Mouse (Mus musculus): ENCODE data around the gene Ppp1r3f. TPM values are rescaled to one million over a fixed set of nuclear protein-coding genes. Genes with fewer than 3 reads are reported as not detected.
A peak's percentile ranks its signal among the peaks of the same experiment; 100 is the strongest.

The Ppp1r3f gene
- 2.5 and 2.8 TPM in 2 replicates for polyA plus RNA-seq (2016; fragmentation: Nextera tagmentation; extraction: Ambion mirVana)

DNA sequence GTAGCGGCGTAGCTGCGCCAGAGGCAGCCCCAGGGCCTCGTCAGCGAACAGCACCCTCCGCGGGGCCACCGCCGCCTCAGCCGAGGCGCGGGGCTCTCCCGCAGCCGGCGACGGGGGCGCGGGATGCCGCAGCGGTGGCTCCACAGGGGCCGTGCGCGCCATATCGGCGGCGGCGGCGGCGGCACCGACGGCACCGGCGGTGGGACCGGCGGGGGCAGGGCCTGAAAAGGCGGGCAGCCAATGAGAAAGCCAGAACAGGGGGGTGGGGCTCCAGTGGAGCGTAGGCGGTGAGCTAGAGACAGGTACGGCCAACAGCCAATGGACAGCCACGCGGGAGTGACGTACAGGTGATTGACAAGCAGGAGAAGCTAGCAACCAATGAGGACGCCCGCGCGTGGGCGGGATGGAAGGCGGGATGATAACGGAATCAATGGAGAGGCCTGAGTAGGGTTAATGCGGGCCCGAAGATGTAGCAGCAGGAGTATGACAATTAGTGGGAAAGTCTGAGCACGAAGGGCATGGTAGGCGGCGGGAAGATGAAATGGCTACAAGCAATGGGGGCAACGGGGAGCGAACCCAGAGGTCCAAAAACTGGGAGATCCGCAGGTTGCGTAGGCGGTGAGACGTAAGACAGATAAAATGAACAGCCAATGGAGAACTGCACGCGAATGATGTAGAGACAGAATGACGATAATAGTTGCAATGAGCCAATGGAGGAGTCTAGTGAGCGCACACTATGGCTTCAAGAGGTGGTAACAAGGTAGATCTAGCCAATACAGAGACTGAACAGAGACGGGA is at the start of gene Ppp1r3f:
TSS of gene Ppp1r3f (minus strand) at position 197 of the 798 bp plus-strand sequence.
- Histone ChIP-seq H3K27me3 (ENCODE audit: insufficient read depth, poor library complexity, severe bottlenecking) (no peaks in the 10 kb centered on the region), H3K4me3 (peak within 1 kb of the TSS; percentile 63), H3K9me3 (peaks cover 17% of the 10 kb centered on the region), H3K27ac (peak within 1 kb of the TSS; percentile 95), H3K4me1 (replicated peaks) (peaks cover 23% of the 10 kb centered on the region), H3K36me3 (no peaks in the 10 kb centered on the region)
- WGBS: 20% methylated on average over 65 of the region's 65 CpGs
- peak; percentile 91 for DNase-seq (ENCODE audit: low spot score)

DNA sequence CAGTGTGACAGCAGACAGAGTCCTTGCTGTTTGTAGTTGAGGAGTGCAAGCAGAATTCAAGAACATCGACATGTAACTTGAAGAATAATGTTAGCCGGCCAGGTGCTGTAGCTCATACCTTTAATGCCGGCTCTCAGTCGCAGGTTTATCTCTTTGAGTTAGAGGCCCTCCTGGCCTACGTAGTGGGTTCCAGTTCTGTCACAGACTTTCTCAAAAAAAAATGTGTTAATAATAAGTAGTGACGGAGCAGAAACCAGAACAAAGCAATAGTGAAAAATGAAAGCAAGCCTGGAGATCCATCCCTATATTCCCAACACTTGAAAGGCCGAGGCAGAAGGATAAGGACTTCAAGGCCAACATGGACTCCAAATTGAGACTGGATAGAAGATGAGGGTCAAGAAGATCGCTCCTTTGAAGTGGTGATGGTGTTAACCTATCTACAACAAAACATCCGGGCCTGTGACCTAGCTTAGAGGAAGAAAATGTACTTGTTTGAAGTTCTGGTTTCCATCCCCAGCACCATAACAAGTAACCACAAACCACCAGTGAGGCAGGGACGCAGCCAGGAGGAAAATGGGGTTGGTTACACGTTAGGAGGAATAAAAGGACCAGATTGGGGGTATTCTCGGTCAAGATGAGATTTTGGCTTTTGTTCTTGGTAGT is 43.9 kb upstream of the Ppp1r3f start:
- H3K9me3 ChIP-seq: 0 out of 2 replicates have a peak, but pooled peaks cover 3% of the 10 kb centered on the region
- no peak for DNase-seq (ENCODE audit: low spot score)
- no peaks in the 10 kb centered on the region for H3K4me1 ChIP-seq (replicated peaks)
- H3K4me3 ChIP-seq: no peak overlapping the region
- 85% methylated on average over 12 of the region's 12 CpGs for WGBS
- no peaks in the 10 kb centered on the region for H3K27me3 ChIP-seq (ENCODE audit: insufficient read depth, poor library complexity, severe bottlenecking)
- H3K27ac ChIP-seq: no peak overlapping the region
- H3K36me3 ChIP-seq: no peaks in the 10 kb centered on the region

DNA sequence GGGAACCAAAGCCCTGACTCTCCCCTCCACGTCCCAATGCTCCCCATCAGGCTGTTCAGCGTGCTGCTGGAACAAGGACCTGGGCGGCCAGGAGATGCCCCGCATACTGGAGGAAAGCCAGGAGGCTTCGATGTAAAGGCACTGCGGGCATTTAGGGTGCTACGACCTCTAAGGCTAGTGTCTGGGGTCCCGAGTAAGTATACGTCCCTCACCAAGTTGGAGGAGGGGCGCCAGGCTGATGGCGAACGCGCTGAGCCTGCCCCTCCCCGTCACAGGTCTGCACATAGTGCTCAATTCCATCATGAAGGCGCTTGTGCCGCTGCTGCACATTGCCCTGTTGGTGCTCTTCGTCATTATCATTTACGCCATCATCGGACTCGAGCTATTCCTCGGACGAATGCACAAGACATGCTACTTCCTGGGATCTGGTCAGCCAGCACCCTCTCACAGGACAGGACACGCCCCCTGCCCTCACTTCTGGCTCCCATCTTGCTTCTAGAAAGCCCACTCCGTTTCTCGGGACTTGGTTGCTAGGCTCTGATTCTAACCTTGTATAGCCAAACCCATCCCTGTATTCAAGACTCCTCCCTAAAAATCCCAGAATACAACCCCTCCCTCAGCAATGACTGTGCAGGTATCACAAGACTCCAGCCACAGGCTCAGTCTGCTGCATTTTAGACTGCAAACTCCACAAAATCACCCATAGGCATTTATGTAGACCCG is 36.6 kb upstream of the Ppp1r3f start:
- peak; percentile 3 for DNase-seq (ENCODE audit: low spot score)
- 22% methylated on average over 26 of the region's 26 CpGs for WGBS

DNA sequence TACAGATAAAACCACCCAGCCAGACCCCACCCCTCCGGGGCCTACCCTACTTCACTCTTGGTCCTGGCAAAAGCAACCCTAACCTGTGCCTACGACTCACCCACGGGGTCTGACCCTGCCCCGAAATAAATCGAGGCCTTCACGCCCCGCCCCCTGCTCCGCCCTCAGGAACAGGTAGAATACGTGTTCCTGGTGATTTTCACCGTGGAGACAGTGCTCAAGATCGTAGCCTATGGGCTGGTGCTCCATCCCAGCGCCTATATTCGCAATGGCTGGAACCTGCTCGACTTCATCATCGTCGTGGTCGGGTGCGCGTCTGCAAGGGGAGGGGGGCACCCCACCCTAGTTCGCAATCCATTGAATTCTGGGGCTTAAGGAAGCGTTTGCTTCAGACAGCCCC is 36.0 kb upstream of the Ppp1r3f start:
- Histone ChIP-seq H3K4me3 (peak overlapping the region; percentile 49), H3K9me3 (0 out of 2 replicates have a peak, but pooled peaks cover 3% of the 10 kb centered on the region), H3K4me1 (replicated peaks) (peaks cover 9% of the 10 kb centered on the region; the same call in 1 of the 2 replicates), H3K36me3 (no peaks in the 10 kb centered on the region), H3K27ac (no peak overlapping the region), H3K27me3 (ENCODE audit: insufficient read depth, poor library complexity, severe bottlenecking) (peaks cover 17% of the 10 kb centered on the region)
- no peak for DNase-seq (ENCODE audit: low spot score)
- 28% methylated on average over 21 of the region's 21 CpGs for WGBS

More for the DNA sequence above, 36.6 kb upstream of the Ppp1r3f start:
- 0 out of 2 replicates have a peak, but pooled peaks cover 3% of the 10 kb centered on the region for H3K9me3 ChIP-seq
- H3K27ac ChIP-seq: no peak overlapping the region
- no peaks in the 10 kb centered on the region for H3K36me3 ChIP-seq
- H3K4me3 ChIP-seq: peak overlapping the region; percentile 49
- peaks cover 17% of the 10 kb centered on the region for H3K27me3 ChIP-seq (ENCODE audit: insufficient read depth, poor library complexity, severe bottlenecking)
- peaks cover 9% of the 10 kb centered on the region; the same call in 1 of the 2 replicates for H3K4me1 ChIP-seq (replicated peaks)

DNA sequence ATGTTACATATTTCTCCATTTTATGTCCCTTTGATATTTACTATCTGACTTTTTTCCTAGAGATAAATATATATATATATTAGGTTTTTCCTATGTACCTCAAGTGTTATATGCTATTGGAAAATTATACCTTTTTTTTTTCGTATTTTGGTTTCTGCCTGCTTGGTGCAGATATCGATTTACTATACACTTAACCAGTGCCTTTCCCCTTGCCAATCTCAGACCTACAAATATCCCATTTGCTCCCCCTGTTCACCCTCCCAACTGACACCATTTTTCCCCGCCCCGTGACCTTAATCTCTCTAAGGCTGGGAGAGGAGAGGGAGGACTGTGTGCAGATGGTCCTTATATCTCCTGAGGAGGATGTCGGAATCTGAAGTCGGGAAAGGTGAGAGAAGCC is 32.7 kb upstream of the Ppp1r3f start, which contains the start of gene Cacna1f:
TSS of gene Cacna1f (plus strand) at position 301 of the 400 bp plus-strand sequence.
- no peak within 1 kb of the TSS for H3K27ac ChIP-seq
- no peak for DNase-seq (ENCODE audit: low spot score)
- 76% methylated on average over 6 of the region's 6 CpGs for WGBS
- no peak within 1 kb of the TSS for H3K4me3 ChIP-seq
- H3K4me1 ChIP-seq (replicated peaks): peaks cover 15% of the 10 kb centered on the region
- 0 out of 2 replicates have a peak, but pooled peaks cover 3% of the 10 kb centered on the region for H3K9me3 ChIP-seq
- peaks cover 17% of the 10 kb centered on the region for H3K27me3 ChIP-seq (ENCODE audit: insufficient read depth, poor library complexity, severe bottlenecking)
- H3K36me3 ChIP-seq: 0 out of 2 replicates have a peak, but pooled peaks cover 10% of the 10 kb centered on the region

DNA sequence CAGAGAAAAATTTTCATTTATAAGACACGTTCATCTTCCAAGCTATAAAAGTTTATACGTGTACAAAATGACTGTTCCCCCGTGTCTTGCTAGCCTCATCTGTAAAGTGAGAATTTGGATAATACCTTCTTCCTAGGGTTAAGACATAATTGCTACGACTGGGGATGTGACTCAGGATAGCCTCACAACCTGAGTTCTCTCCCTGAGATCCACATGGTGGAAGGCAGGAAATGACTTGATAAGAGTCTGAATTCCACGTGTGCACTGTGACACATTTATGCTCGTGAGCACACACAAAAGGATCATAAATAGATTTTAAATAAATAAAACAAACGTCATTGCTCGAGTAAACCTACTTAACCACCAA is 31.5 kb upstream of the Ppp1r3f start:
- WGBS: 48% methylated on average over 8 of the region's 8 CpGs
- H3K4me1 ChIP-seq (replicated peaks): peaks cover 12% of the 10 kb centered on the region
- peaks cover 13% of the 10 kb centered on the region for H3K27me3 ChIP-seq (ENCODE audit: insufficient read depth, poor library complexity, severe bottlenecking)
- DNase-seq (ENCODE audit: low spot score): no peak
- H3K4me3 ChIP-seq: no peak overlapping the region
- 0 out of 2 replicates have a peak, but pooled peaks cover 10% of the 10 kb centered on the region for H3K36me3 ChIP-seq
- H3K27ac ChIP-seq: no peak overlapping the region
- H3K9me3 ChIP-seq: 0 out of 2 replicates have a peak, but pooled peaks cover 3% of the 10 kb centered on the region

DNA sequence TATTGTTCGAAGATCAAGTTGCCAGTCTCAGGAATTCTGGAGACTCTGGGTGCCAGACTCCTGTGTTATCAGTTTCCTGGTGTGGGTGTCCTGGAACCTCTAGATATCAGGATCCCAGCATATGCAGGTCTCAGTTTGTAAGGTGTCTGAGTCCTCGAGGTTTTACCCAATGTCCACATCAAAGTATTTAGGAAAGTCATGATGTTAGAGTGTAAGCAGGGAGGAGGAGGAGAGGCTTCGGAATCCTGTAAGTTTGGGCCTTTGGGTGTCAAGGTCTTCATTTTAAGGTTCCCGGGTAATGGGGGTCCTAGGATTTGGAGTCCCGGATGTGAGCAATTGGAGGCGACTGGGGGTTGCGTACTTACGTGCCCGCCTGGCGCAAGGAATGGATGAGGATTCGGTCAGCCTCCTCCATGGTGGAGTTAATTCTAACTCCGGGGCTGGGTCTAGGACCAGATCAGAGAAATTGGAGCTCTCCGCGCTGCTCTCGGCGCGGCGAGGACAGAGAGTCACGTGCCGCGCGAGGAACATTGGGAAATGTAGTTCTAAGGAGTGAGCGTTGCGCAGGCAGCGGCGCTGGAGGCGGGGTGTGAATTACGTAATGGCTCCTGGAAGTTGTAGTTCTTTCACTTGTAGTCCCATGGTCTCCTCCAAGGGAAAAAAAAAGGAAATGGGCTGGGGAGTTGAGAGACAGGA is 30.9 kb upstream of the Ppp1r3f start, which contains the start of gene Ccdc22:
TSS of gene Ccdc22 (minus strand) at position 639 of the 696 bp plus-strand sequence.
- Histone ChIP-seq H3K4me3 (peak within 1 kb of the TSS; percentile 54), H3K27me3 (ENCODE audit: insufficient read depth, poor library complexity, severe bottlenecking) (peaks cover 12% of the 10 kb centered on the region), H3K9me3 (0 out of 2 replicates have a peak, but pooled peaks cover 3% of the 10 kb centered on the region), H3K27ac (peak within 1 kb of the TSS; percentile 75), H3K4me1 (replicated peaks) (peaks cover 8% of the 10 kb centered on the region), H3K36me3 (0 out of 2 replicates have a peak, but pooled peaks cover 10% of the 10 kb centered on the region)
- WGBS: 21% methylated on average over 28 of the region's 28 CpGs
- peak; percentile 76 for DNase-seq (ENCODE audit: low spot score)

DNA sequence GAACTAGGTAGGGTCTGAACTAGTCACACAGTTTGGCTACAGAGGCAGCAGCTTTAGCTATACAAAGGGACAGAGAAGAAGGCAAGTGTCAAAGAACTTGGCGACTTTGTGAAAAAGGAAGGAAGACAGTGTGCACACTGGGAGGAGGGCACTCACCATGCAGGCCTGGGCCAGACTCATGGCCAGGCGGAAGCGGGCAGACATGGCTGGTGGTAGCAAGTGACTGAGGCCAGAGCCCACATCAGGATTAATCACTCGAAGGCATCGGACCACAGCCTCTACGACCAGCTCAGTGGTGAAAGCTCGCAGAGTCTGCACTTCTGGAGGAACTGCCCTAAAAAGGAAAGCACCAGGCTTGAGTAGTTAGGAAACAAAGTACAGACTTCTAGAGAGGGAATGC is 29.9 kb upstream of the Ppp1r3f start:
- peaks cover 19% of the 10 kb centered on the region for H3K36me3 ChIP-seq
- peaks cover 6% of the 10 kb centered on the region; the same call in 1 of the 2 replicates for H3K4me1 ChIP-seq (replicated peaks)
- peaks cover 4% of the 10 kb centered on the region for H3K27me3 ChIP-seq (ENCODE audit: insufficient read depth, poor library complexity, severe bottlenecking)
- no peak for DNase-seq (ENCODE audit: low spot score)
- peak overlapping the region; percentile 54 for H3K4me3 ChIP-seq
- no peaks in the 10 kb centered on the region for H3K9me3 ChIP-seq
- 89% methylated on average over 7 of the region's 7 CpGs for WGBS
- no peak overlapping the region for H3K27ac ChIP-seq

DNA sequence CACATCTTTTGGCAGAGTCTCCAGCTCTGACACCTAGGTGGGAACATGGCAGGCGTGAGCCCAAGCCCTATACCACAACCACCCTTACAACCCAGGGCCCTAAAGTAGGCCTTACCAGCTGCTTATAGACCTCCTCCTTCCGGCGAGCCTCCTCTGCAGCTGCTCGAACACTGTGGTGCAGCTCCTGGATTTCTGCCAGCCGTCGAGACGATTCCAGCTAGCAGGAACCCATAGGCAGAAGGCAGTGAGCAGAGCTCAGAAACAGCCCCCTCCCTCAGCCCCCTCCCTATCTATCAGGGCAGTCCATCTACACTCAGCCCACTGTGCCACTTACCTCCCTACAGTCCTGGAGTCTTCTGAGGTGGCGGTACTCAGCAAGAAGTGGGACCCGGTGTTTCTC is 21.3 kb upstream of the Ppp1r3f start:
- 94% methylated on average over 9 of the region's 9 CpGs for WGBS
- H3K36me3 ChIP-seq: peaks cover 83% of the 10 kb centered on the region
- no peak overlapping the region for H3K4me3 ChIP-seq
- H3K4me1 ChIP-seq (replicated peaks): no peaks in the 10 kb centered on the region
- no peak for DNase-seq (ENCODE audit: low spot score)
- no peaks in the 10 kb centered on the region for H3K27me3 ChIP-seq (ENCODE audit: insufficient read depth, poor library complexity, severe bottlenecking)
- no peak overlapping the region for H3K27ac ChIP-seq
- no peaks in the 10 kb centered on the region; the same call in 1 of the 2 replicates for H3K9me3 ChIP-seq

DNA sequence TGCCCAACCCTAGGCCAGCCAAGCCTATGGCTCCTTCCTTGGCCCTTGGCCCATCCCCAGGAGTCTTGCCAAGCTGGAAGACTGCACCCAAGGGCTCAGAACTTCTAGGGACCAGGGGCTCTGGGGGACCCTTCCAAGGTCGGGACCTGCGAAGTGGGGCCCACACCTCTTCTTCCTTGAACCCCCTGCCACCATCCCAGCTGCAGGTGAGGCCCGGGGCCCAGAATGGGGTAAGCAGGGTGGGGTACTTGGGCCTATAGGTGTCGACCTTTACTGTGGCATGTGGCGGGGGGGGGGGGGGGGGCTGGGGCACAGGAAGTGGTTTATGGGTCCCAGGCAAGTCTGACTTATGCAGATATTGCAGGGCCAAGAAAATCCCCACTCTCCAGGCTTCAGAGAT is 12.3 kb upstream of the Ppp1r3f start:
- Histone ChIP-seq H3K27me3 (ENCODE audit: insufficient read depth, poor library complexity, severe bottlenecking) (no peaks in the 10 kb centered on the region), H3K4me3 (no peak overlapping the region), H3K4me1 (replicated peaks) (no peaks in the 10 kb centered on the region), H3K9me3 (peaks cover 2% of the 10 kb centered on the region; the same call in 1 of the 2 replicates), H3K36me3 (peaks cover 30% of the 10 kb centered on the region), H3K27ac (no peak overlapping the region)
- 90% methylated on average over 3 of the region's 5 CpGs for WGBS
- no peak for DNase-seq (ENCODE audit: low spot score)

DNA sequence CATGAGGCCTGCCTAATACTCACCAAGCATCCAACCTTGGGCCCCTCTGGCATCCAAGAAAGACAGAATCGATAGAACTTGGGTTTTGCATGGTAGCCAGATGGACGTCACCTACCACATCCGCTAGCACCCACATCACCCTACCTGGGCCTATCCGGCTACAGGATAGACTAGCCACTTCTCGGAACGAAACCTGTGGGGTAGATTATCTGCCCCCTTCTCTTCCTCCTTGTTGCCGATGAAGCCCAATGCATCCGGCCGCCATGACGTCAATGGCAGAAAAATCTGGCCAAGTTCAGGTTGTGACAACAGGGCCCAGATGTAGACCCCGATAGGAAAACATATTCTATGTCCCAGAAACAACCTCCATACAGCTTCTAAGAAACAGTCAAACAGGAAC is 9.8 kb upstream of the Ppp1r3f start:
- Histone ChIP-seq H3K36me3 (peaks cover 13% of the 10 kb centered on the region), H3K9me3 (peaks cover 2% of the 10 kb centered on the region; the same call in 1 of the 2 replicates), H3K27me3 (ENCODE audit: insufficient read depth, poor library complexity, severe bottlenecking) (no peaks in the 10 kb centered on the region), H3K4me3 (no peak overlapping the region), H3K27ac (no peak overlapping the region), H3K4me1 (replicated peaks) (no peaks in the 10 kb centered on the region)
- DNase-seq (ENCODE audit: low spot score): no peak
- 94% methylated on average over 11 of the region's 11 CpGs for WGBS

DNA sequence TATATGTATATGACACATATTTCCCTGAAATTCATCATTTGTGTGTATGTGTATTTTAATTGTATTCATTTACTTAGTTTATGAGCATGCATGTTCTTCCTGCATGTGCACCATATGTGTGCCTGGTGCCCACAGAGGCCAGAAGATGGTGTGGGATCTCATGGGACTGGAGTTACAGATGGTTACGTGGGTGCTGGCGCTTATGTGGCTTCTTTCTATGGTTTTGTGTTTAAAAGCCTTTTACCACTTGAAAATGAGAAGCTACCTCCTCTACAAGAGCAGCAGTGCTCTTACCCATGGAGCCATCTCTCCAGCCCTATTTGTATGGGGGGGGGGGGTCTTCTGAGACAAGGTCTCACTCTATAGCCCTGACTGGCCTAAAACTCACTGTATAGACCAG is 7.1 kb upstream of the Ppp1r3f start:
- Histone ChIP-seq H3K4me1 (replicated peaks) (no peaks in the 10 kb centered on the region), H3K36me3 (peaks cover 5% of the 10 kb centered on the region; the same call in 1 of the 2 replicates), H3K27ac (no peak overlapping the region), H3K27me3 (ENCODE audit: insufficient read depth, poor library complexity, severe bottlenecking) (no peaks in the 10 kb centered on the region), H3K9me3 (no peaks in the 10 kb centered on the region; the same call in 1 of the 2 replicates), H3K4me3 (no peak overlapping the region)
- no peak for DNase-seq (ENCODE audit: low spot score)
- WGBS: 84% methylated on average over 2 of the region's 2 CpGs

Data from hindbrain, embryonic 10.5 days (tissue).